Mouse (Mus musculus) cerebellum, adult 2 months (tissue): ENCODE measurements around the gene Edar.

Experiments used
- CTCF ChIP-seq: fragments of 200-500 bp; IDR thresholded peaks from 2 replicates; pipeline ENCODE4 v1.5.1; 2011; ENCODE audit warnings: low read depth, mild to moderate bottlenecking, control low read depth, low read length, moderate library complexity, borderline replicate concordance; ENCODE audit not compliant: insufficient read depth
- POLR2A ChIP-seq: fragments of 200-500 bp; IDR thresholded peaks from 2 replicates; pipeline ENCODE4 v1.6.1; 2011; ENCODE audit warnings: low read length, control low read depth, borderline replicate concordance; ENCODE audit not compliant: insufficient read depth

GRCm38 (mm10) chr10:58659268-58659986 lies 16.0 kb downstream of the Edar start:
- TF ChIP-seq CTCF (no peak), POLR2A (no peak)
